Mouse (Mus musculus): ENCODE measurements around the gene Cspg4.

DNA sequence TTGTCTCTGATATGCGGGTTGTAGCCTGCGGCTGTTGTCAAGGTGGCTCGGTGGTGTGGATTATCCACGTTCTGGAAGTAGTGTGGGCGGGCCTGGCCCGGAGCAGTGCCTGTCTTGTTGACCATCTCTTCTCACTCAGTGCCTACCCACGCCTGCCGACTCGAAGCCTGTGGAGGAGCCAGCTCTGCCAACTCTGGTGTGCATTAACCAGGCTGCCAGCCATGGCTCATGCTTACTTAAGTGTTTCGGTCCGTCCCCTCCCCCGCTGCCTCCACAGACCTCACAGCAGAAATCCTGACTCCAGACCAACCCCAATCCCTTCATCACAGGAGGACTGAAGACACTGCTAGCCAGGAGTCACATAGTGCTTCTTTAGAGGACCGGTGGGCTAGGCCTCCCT is 4.7 kb downstream of the Cspg4 start:
- TF ChIP-seq TAL1 (IDR thresholded peaks at IDR 0.05; ENCODE audit: low read length) (no peak), GATA1 (IDR thresholded peaks at IDR 0.05; ENCODE audit: low read length) (no peak)

All from erythroblast, embryonic 14.5 days (primary cell).